Mouse (Mus musculus): ENCODE results near the gene Fam241b.

DNA sequence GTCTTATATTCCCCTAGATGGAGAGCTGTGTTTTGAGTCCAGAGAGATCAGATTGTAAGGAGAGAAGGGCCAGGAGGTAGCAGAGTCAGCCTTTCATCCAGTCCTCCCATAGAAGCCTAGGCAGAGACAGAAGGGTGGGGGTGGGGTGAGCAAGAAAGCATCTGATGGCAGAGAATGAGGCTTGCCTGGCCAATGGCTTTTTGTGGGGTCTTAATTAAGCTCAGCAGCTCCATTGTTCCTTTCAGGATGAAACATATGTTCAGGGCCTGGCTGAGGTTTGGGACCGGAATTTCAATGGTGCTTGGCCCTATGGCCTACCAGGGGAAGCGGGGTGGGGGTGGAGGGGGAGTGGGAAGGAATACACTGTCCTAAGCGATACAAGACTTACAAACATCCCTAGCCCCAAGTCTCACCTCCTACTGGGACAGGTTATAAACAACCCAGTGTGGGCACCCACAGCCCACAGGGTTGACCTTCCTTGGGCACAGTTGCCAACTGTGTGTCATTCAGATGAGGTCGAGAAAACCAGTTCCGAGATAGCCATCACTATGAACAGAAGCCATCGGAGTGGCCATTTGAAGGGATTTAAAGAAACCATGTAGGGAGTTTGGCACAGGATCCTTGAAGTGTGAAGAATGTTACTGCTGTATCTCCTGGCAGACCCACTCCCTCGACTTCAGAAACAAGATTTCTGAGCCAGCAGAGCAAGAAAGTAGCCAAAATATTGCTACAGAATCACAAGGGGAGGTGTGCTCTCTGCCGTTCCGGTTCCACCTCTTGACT, 29.7 kb downstream of the Fam241b start:
- TF ChIP-seq CTCF (IDR thresholded peaks at IDR 0.05; ENCODE audit: low read depth, low read length) = no peak
- no peak for TF ChIP-seq GATA1 (IDR thresholded peaks at IDR 0.05; ENCODE audit: borderline replicate concordance, low read length)

Data from G1E (cell line).